Mouse (Mus musculus): Measurements from ENCODE around the gene Wipf2. TPM values are rescaled to one million over a fixed set of nuclear protein-coding genes. Genes with fewer than 3 reads are reported as not detected.

Wipf2 gene
- total and polyA plus RNA-seq, 3 experiments: 2.1 to 7.7 (median 4.7) TPM

GRCm38 (mm10) chr11:98887703-98888102 is 24.3 kb downstream of the Wipf2 start:
- Histone ChIP-seq H3K27me3 (replicated peaks) (no peaks in the 10 kb centered on the region), H3K79me2 (replicated peaks; ENCODE audit: control insufficient read depth, extremely low read depth, insufficient read depth, poor library complexity, severe bottlenecking) (0 out of 2 replicates have a peak, but pooled peaks cover under 1% of the 10 kb centered on the region), H3K4me1 (ENCODE audit: control insufficient read depth in 1 of 2, insufficient read depth in 2 of 2) (peaks cover 0 to 4% of the 10 kb centered on the region in 2 experiments; a peak in 1 of 4 replicates), H3K4me3 (replicated peaks in 1 of 3; ENCODE audit: low read depth in 2 of 3, low read length in 2 of 3, poor library complexity in 1 of 3) (no peak overlapping the region), H3K27ac (ENCODE audit: insufficient read depth, low read depth) (no peak overlapping the region), H3K9me3 (replicated peaks; ENCODE audit: low read length) (no peaks in the 10 kb centered on the region), H3K9ac (ENCODE audit: insufficient read depth, low read depth) (no peak overlapping the region), H3K36me3 (replicated peaks in 1 of 2; ENCODE audit: control insufficient read depth in 1 of 2, insufficient read depth in 1 of 2, low read length in 1 of 2) (peaks cover 67 to 90% of the 10 kb centered on the region in 2 experiments), H3K4me2 (ENCODE audit: insufficient read depth, low read depth, poor library complexity, severe bottlenecking) (no peak overlapping the region)
- TF ChIP-seq ETS1 (conservative IDR thresholded peaks at IDR 0.05; ENCODE audit: low read depth, low read length) (no peak), SMC3 (IDR thresholded peaks at IDR 0.05; ENCODE audit: low read depth, low read length) (no peak), ZKSCAN1 (IDR thresholded peaks at IDR 0.05; ENCODE audit: borderline replicate concordance, low read depth, low read length) (no peak), NELFE (IDR thresholded peaks at IDR 0.05; ENCODE audit: low read depth, low read length) (no peak), GABPA (IDR thresholded peaks at IDR 0.05; ENCODE audit: insufficient replicate concordance, low read depth, low read length) (no peak), RAD21 (IDR thresholded peaks at IDR 0.05; ENCODE audit: low read depth, low read length) (no peak), POLR2AphosphoS2 (IDR thresholded peaks at IDR 0.05; ENCODE audit: low read depth, low read length) (no peak)
- DNase-seq (ENCODE audit: extremely low read depth): no peak
- dilution Hi-C loops (cut with MboI; ENCODE audit: extremely low pct_ligation_motif_present, extremely low pct_unique_long_range_greater_than_20kb, low sequenced_read_pairs) (no loop called here), in situ Hi-C loops (cut with MboI; ENCODE audit: low pct_ligation_motif_present, low pct_unique_long_range_greater_than_20kb, low sequenced_read_pairs) (no loop called here)

GRCm38 (mm10) chr11:98889077-98889476 is 25.6 kb downstream of the Wipf2 start:
- peaks cover 76 to 97% of the 10 kb centered on the region in 2 experiments for H3K36me3 ChIP-seq (replicated peaks in 1 of 2; ENCODE audit: control insufficient read depth in 1 of 2, insufficient read depth in 1 of 2, low read length in 1 of 2)
- H3K79me2 ChIP-seq (replicated peaks; ENCODE audit: control insufficient read depth, extremely low read depth, insufficient read depth, poor library complexity, severe bottlenecking): no peaks in the 10 kb centered on the region
- dilution Hi-C loops (cut with MboI; ENCODE audit: extremely low pct_ligation_motif_present, extremely low pct_unique_long_range_greater_than_20kb, low sequenced_read_pairs): no loop called here
- H3K4me3 ChIP-seq (replicated peaks in 1 of 3; ENCODE audit: low read depth in 2 of 3, low read length in 2 of 3, poor library complexity in 1 of 3): no peak overlapping the region
- peaks cover 4% of the 10 kb centered on the region for H3K9me3 ChIP-seq (replicated peaks; ENCODE audit: low read length)
- in situ Hi-C loops (cut with MboI; ENCODE audit: low pct_ligation_motif_present, low pct_unique_long_range_greater_than_20kb, low sequenced_read_pairs): no loop called here
- no peak overlapping the region for H3K4me2 ChIP-seq (ENCODE audit: insufficient read depth, low read depth, poor library complexity, severe bottlenecking)
- peaks cover 0 to 4% of the 10 kb centered on the region in 2 experiments; a peak in 1 of 4 replicates for H3K4me1 ChIP-seq (ENCODE audit: control insufficient read depth in 1 of 2, insufficient read depth in 2 of 2)
- H3K27me3 ChIP-seq (replicated peaks): no peaks in the 10 kb centered on the region
- H3K27ac ChIP-seq (ENCODE audit: insufficient read depth, low read depth): no peak overlapping the region
- no peak overlapping the region for H3K9ac ChIP-seq (ENCODE audit: insufficient read depth, low read depth)
- DNase-seq (ENCODE audit: extremely low read depth): no peak
- TF ChIP-seq TBP (conservative IDR thresholded peaks at IDR 0.05; ENCODE audit: low read depth, low read length) (no peak), TCF12 (IDR thresholded peaks at IDR 0.05; ENCODE audit: low read depth, low read length) (no peak), GABPA (IDR thresholded peaks at IDR 0.05; ENCODE audit: insufficient replicate concordance, low read depth, low read length) (no peak), SMC3 (IDR thresholded peaks at IDR 0.05; ENCODE audit: low read depth, low read length) (no peak), PAX5 (IDR thresholded peaks at IDR 0.05; ENCODE audit: low read length) (no peak), JUND (conservative IDR thresholded peaks at IDR 0.05; ENCODE audit: low read depth, low read length) (no peak), ETS1 (conservative IDR thresholded peaks at IDR 0.05; ENCODE audit: low read depth, low read length) (no peak), RCOR1 (conservative IDR thresholded peaks at IDR 0.05; ENCODE audit: low read depth, low read length) (no peak), POLR2A (IDR thresholded peaks at IDR 0.05; ENCODE audit: low read depth, low read length) (no peak), CTCF (conservative IDR thresholded peaks at IDR 0.05 in 1 of 2, IDR thresholded peaks at IDR 0.05 in 1 of 2; ENCODE audit: low read depth in 2 of 2, low read length in 2 of 2) (no peak), MAZ (IDR thresholded peaks at IDR 0.05; ENCODE audit: low read depth, low read length) (no peak), NRF1 (IDR thresholded peaks at IDR 0.05; ENCODE audit: low read depth, low read length) (no peak), HCFC1 (IDR thresholded peaks at IDR 0.05; ENCODE audit: low read depth, low read length) (no peak), CHD2 (IDR thresholded peaks at IDR 0.05; ENCODE audit: low read length) (no peak), KAT2A (IDR thresholded peaks at IDR 0.05; ENCODE audit: insufficient replicate concordance, low read length) (no peak), ELF1 (IDR thresholded peaks at IDR 0.05; ENCODE audit: low read depth, low read length) (no peak)
